Mouse (Mus musculus): Measurements from ENCODE around the gene Grasp.

DNA sequence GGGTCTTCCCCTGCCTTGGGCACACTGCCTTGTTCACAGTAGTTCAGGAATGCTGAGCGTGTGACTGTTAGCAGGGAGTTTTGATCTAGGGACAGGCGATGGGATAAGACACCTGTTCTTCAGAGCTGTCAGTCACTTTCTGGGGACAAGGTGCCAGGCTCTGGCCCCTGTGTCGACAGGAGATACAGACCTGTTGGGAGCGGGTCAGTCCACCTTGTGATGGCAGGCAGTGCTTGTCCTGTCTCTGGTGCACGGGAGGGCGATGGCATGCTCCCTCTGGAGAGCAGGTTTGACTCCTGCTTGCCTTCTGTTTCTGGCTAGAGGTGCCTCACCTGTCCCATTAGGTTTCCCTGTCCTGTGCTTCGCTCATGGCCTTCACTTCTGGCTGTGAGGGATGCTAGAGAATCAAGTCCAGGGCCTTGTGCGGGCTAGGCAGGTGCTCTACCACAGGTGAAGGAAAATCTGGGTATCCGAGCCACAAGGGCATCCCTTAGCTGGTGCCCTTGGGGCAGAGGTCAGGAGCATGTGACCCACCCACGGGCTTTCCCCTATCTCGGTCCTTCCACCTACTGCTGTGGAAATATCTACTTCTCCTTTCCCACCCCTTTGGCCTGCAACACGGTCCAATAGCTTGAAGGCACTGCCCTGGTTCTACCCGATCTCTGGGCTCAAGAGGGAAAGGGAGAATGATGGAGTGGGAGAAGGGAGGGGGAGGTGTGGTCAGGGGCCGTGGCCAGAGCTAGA lies 32.6 kb downstream of the Grasp start:
- no peak for TF ChIP-seq CTCF (IDR thresholded peaks at IDR 0.05; ENCODE audit: low read depth, low read length)
- TF ChIP-seq POLR2A (IDR thresholded peaks at IDR 0.05; ENCODE audit: extremely low read depth, insufficient read depth, low read length): no peak

Measured in liver, adult 2 months (tissue).